8 mouse cellular contexts compared by ENCODE assay signal in the genomic region with DNA sequence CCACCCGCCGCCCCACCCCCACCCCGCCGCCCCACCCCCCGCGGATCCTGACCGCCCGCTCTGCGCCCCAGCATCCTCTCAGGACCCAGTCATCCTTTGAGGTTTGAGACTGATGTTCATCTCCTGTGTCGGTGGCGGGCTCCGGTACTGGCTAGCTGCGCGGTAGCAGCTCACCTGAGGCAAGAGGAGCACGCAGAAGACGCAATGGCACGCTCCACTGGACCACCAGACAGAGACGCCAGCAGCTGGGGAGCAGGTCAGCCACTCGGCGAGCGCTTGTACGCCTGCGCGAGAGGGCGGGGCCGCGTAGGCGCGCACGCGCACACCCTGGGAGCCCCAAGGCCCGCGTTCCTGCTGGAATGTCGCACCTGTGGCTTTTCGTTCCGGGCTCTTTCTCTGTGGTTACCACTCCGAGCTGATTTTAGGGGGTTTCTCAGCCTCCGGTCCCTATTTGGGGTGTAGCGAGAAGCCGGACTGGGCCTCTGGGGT. TPM values are rescaled to one million over a fixed set of nuclear protein-coding genes. Genes with fewer than 3 reads are reported as not detected.
DNase-seq lines count a peak whose midpoint lies in the region; ATAC-seq and TF ChIP-seq lines count a peak whose summit lies in the region.

Gene Jmjd4 (plus strand): TSS at position 305 of the 489 bp plus-strand sequence.

- H3K27ac ChIP-seq in MEL (ENCODE audit: control insufficient read depth, low read depth, low read length) = peak within 1 kb of the TSS; percentile 71
- peak within 1 kb of the TSS; percentile 89 for H3K27ac ChIP-seq in cerebellum, adult 2 months (ENCODE audit: insufficient read depth, low read length)
- peak within 1 kb of the TSS; percentile 93 for H3K27ac ChIP-seq in hindbrain, embryonic 10.5 days
- peak within 1 kb of the TSS; percentile 85 for H3K27ac ChIP-seq in lung, postnatal 0 days (ENCODE audit: low read length)

- TF ChIP-seq POLR2A in MEL (IDR thresholded peaks at IDR 0.05; ENCODE audit: control insufficient read depth in 1 of 2, insufficient read depth in 1 of 2, low read depth in 1 of 2, low read length in 2 of 2, poor library complexity in 1 of 2) = peak; percentile 88 to 92
- peak; percentile 93 for TF ChIP-seq POLR2A in cerebellum, adult 2 months (IDR thresholded peaks at IDR 0.05; ENCODE audit: borderline replicate concordance, insufficient read depth, low read length)

- H3K9me3 ChIP-seq in MEL (replicated peaks; ENCODE audit: insufficient read depth, low read length) = no peaks in the 10 kb centered on the region
- H3K9me3 ChIP-seq in hindbrain, embryonic 10.5 days = no peaks in the 10 kb centered on the region
- no peaks in the 10 kb centered on the region for H3K9me3 ChIP-seq in lung, postnatal 0 days (ENCODE audit: low read length)

- no peaks in the 10 kb centered on the region for H3K27me3 ChIP-seq in MEL (ENCODE audit: control insufficient read depth in 1 of 2, insufficient read depth in 2 of 2, low read length in 2 of 2)
- no peaks in the 10 kb centered on the region for H3K27me3 ChIP-seq in cerebellum, adult 2 months (ENCODE audit: control insufficient read depth, insufficient read depth, low read length)
- no peaks in the 10 kb centered on the region for H3K27me3 ChIP-seq in hindbrain, embryonic 10.5 days (ENCODE audit: insufficient read depth, poor library complexity, severe bottlenecking)
- H3K27me3 ChIP-seq in lung, postnatal 0 days (replicated peaks; ENCODE audit: insufficient read depth, low read length) = no peaks in the 10 kb centered on the region

- TF ChIP-seq RAD21 in MEL (IDR thresholded peaks at IDR 0.05; ENCODE audit: low read depth, low read length) = no peak

- H3K4me2 ChIP-seq in lung, postnatal 0 days (replicated peaks; ENCODE audit: low read depth, low read length) = peak within 1 kb of the TSS; percentile 96

- peaks cover 5 to 9% of the 10 kb centered on the region in 2 experiments for H3K36me3 ChIP-seq in MEL (ENCODE audit: control insufficient read depth in 1 of 2, insufficient read depth in 2 of 2, low read length in 2 of 2)
- H3K36me3 ChIP-seq in hindbrain, embryonic 10.5 days = peaks cover 33% of the 10 kb centered on the region
- H3K36me3 ChIP-seq in lung, postnatal 0 days (ENCODE audit: insufficient read depth, low read length) = peaks cover 1% of the 10 kb centered on the region; the same call in 1 of the 2 replicates

- ATAC-seq in lung, postnatal 0 days = peak; percentile 97

- DNase-seq in MEL (ENCODE audit: low read depth, low spot score) = peak; percentile 96
- DNase-seq in cerebellum, adult 2 months = peak; percentile 92 to 95
- DNase-seq in forelimb bud, embryonic 11.5 days (ENCODE audit: low read depth, low spot score) = peak; percentile 93
- peak; percentile 90 for DNase-seq in hindbrain, embryonic 10.5 days (ENCODE audit: low spot score)
- DNase-seq in layer of hippocampus, adult 9-11 months = peak; percentile 93
- peak; percentile 91 for DNase-seq in lung, postnatal 0 days (ENCODE audit: low spot score)
- peak; percentile 90 for DNase-seq in ovary, postnatal 14 days (ENCODE audit: low spot score)
- DNase-seq in thymus, postnatal 14 days = peak; percentile 93

- no peak for TF ChIP-seq EP300 in MEL (IDR thresholded peaks at IDR 0.05; ENCODE audit: low read depth in 1 of 2, low read length in 2 of 2)
- TF ChIP-seq EP300 in lung, postnatal 0 days (IDR thresholded peaks at IDR 0.05) = no peak

- peak within 1 kb of the TSS; percentile 92 for H3K9ac ChIP-seq in MEL (ENCODE audit: control insufficient read depth, low read depth, low read length, poor library complexity, severe bottlenecking)
- H3K9ac ChIP-seq in lung, postnatal 0 days (replicated peaks; ENCODE audit: low read depth) = peak within 1 kb of the TSS; percentile 72

- WGBS in cerebellum, adult 2 months = under 1% methylated on average over 33 of the region's 40 CpGs
- under 1% methylated on average over 36 of the region's 40 CpGs for WGBS in hindbrain, embryonic 10.5 days
- WGBS in lung, postnatal 0 days = 1% methylated on average over 26 of the region's 40 CpGs

- peaks cover 14% of the 10 kb centered on the region for H3K79me2 ChIP-seq in MEL (ENCODE audit: control insufficient read depth, insufficient read depth, low read length, poor library complexity)

- TF ChIP-seq CTCF in MEL (IDR thresholded peaks at IDR 0.05 in 2 of 3, conservative IDR thresholded peaks at IDR 0.05 in 1 of 3; ENCODE audit: control insufficient read depth in 1 of 3, insufficient read depth in 1 of 3, low read depth in 2 of 3, low read length in 3 of 3, poor library complexity in 1 of 3, severe bottlenecking in 1 of 3) = no peak
- no peak for TF ChIP-seq CTCF in cerebellum, adult 2 months (IDR thresholded peaks at IDR 0.05; ENCODE audit: borderline replicate concordance, insufficient read depth, low read depth, low read length)
- TF ChIP-seq CTCF in lung, postnatal 0 days (IDR thresholded peaks at IDR 0.05) = no peak

- peak within 1 kb of the TSS; percentile 87 to 95 for H3K4me3 ChIP-seq in MEL (ENCODE audit: control insufficient read depth in 1 of 2, insufficient read depth in 1 of 2, low read depth in 2 of 2, low read length in 2 of 2)
- peak within 1 kb of the TSS; percentile 97 for H3K4me3 ChIP-seq in cerebellum, adult 2 months (replicated peaks; ENCODE audit: insufficient read depth, low read depth, low read length)
- peak within 1 kb of the TSS; percentile 73 for H3K4me3 ChIP-seq in hindbrain, embryonic 10.5 days
- peak within 1 kb of the TSS; percentile 60 for H3K4me3 ChIP-seq in lung, postnatal 0 days (ENCODE audit: low read depth, low read length)

- peaks cover 3 to 16% of the 10 kb centered on the region in 2 experiments; a peak in 3 of 4 replicates for H3K4me1 ChIP-seq in MEL (ENCODE audit: control insufficient read depth in 1 of 2, insufficient read depth in 2 of 2, low read length in 2 of 2)
- no peaks in the 10 kb centered on the region; the same call in none of the 2 replicates for H3K4me1 ChIP-seq in cerebellum, adult 2 months (ENCODE audit: control insufficient read depth, insufficient read depth, low read length)
- H3K4me1 ChIP-seq in hindbrain, embryonic 10.5 days (replicated peaks) = peaks cover 35% of the 10 kb centered on the region
- peaks cover 8% of the 10 kb centered on the region; the same call in 1 of the 2 replicates for H3K4me1 ChIP-seq in lung, postnatal 0 days (ENCODE audit: insufficient read depth, low read depth, low read length)

TF ChIP-seq in MEL, 35 proteins besides CTCF, POLR2A, EP300 and RAD21:
- TF ChIP-seq ETS1 (IDR thresholded peaks at IDR 0.05; ENCODE audit: low read depth, low read length) = peak; percentile 16; the same call in 1 of the 2 replicates
- TF ChIP-seq TCF12 (IDR thresholded peaks at IDR 0.05; ENCODE audit: low read depth, low read length) = peak; percentile 78
- peak; percentile 93 for TF ChIP-seq TBP (IDR thresholded peaks at IDR 0.05; ENCODE audit: low read depth, low read length)
- TF ChIP-seq ELF1 (IDR thresholded peaks at IDR 0.05; ENCODE audit: low read depth, low read length) = peak; percentile 31; the same call in 1 of the 2 replicates
- peak; percentile 75; the same call in 1 of the 2 replicates for TF ChIP-seq MAZ (IDR thresholded peaks at IDR 0.05; ENCODE audit: low read depth, low read length)
- peak; percentile 78; the same call in 1 of the 2 replicates for TF ChIP-seq MYC (IDR thresholded peaks at IDR 0.05; ENCODE audit: low read depth, low read length)
- peak; percentile 86 for TF ChIP-seq SIN3A (IDR thresholded peaks at IDR 0.05; ENCODE audit: low read length)
- TF ChIP-seq POLR2AphosphoS5 (IDR thresholded peaks at IDR 0.05; ENCODE audit: borderline replicate concordance, low read depth, low read length) = no peak
- peak; percentile 89 for TF ChIP-seq HCFC1 (IDR thresholded peaks at IDR 0.05; ENCODE audit: low read depth, low read length)
- no peak for TF ChIP-seq SMC3 (IDR thresholded peaks at IDR 0.05; ENCODE audit: low read depth, low read length)
- TF ChIP-seq MYB (IDR thresholded peaks at IDR 0.05; ENCODE audit: low read depth, low read length) = no peak
- no peak for TF ChIP-seq USF2 (IDR thresholded peaks at IDR 0.05; ENCODE audit: borderline replicate concordance in 1 of 2, insufficient read depth in 1 of 2, low read depth in 1 of 2, low read length in 2 of 2)
- peak; percentile 97 for TF ChIP-seq NELFE (IDR thresholded peaks at IDR 0.05; ENCODE audit: low read depth, low read length)
- TF ChIP-seq ZNF384 (IDR thresholded peaks at IDR 0.05; ENCODE audit: low read depth, low read length) = no peak
- TF ChIP-seq NRF1 (IDR thresholded peaks at IDR 0.05; ENCODE audit: insufficient read depth, low read depth, low read length, poor library complexity, severe bottlenecking) = peak; percentile 95
- TF ChIP-seq CHD2 (IDR thresholded peaks at IDR 0.05; ENCODE audit: low read length) = peak; percentile 47; the same call in 1 of the 2 replicates
- peak; percentile 67; the same call in 1 of the 2 replicates for TF ChIP-seq MAX (IDR thresholded peaks at IDR 0.05; ENCODE audit: low read length)
- no peak for TF ChIP-seq CHD1 (IDR thresholded peaks at IDR 0.05; ENCODE audit: low read depth, low read length)
- TF ChIP-seq POLR2AphosphoS2 (IDR thresholded peaks at IDR 0.05; ENCODE audit: low read length) = peak; percentile 75; the same call in 1 of the 2 replicates
- peak; percentile 81 for TF ChIP-seq MXI1 (IDR thresholded peaks at IDR 0.05; ENCODE audit: low read depth, low read length)
- TF ChIP-seq ZMIZ1 (IDR thresholded peaks at IDR 0.05; ENCODE audit: low read depth, low read length) = peak; percentile 92
- TF ChIP-seq USF1 (IDR thresholded peaks at IDR 0.05; ENCODE audit: low read depth, low read length) = no peak
- TF ChIP-seq E2F4 (IDR thresholded peaks at IDR 0.05; ENCODE audit: borderline replicate concordance, low read depth, low read length) = peak; percentile 43; the same call in 1 of the 2 replicates

RNA-seq across cellular contexts. Expression of gene Jmjd4, which starts in this region (rescaled TPM):
- total RNA-seq in MEL (2012; rRNA removed) = 14.3 and 18.1 TPM in 2 replicates
- polyA plus RNA-seq in MEL (2012; ENCODE audit: insufficient read depth in 1 of 2, insufficient read length in 2 of 2, low read depth in 1 of 2, low replicate concordance in 2 of 2, missing spikeins in 1 of 2) = 10 to 100 TPM in 1 of 2 experiments, not detected in 1; 14.5 TPM
- 11.6 and 12.1 TPM in 2 replicates for polyA plus RNA-seq in cerebellum, adult 2 months (2012; rRNA removed)
- 13.4 and 16.1 TPM in 2 replicates for polyA plus RNA-seq in hindbrain, embryonic 10.5 days (2016; fragmentation: Nextera tagmentation; extraction: Ambion mirVana)
- 5.5 and 5.7 TPM in 2 replicates for polyA plus RNA-seq in lung, postnatal 0 days (2015; fragmentation: Nextera tagmentation; extraction: Ambion mirVana)

Comparison
In these comparisons a context has a peak if more than half of its experiments do, and no peak if none do; other contexts are left out.
1. Peak in every context shown above with its lines: DNase-seq, ATAC-seq, H3K4me3 ChIP-seq and H3K27ac ChIP-seq.